Comparison of ENCODE assay signal across 13 mouse cellular contexts in the genomic region with DNA sequence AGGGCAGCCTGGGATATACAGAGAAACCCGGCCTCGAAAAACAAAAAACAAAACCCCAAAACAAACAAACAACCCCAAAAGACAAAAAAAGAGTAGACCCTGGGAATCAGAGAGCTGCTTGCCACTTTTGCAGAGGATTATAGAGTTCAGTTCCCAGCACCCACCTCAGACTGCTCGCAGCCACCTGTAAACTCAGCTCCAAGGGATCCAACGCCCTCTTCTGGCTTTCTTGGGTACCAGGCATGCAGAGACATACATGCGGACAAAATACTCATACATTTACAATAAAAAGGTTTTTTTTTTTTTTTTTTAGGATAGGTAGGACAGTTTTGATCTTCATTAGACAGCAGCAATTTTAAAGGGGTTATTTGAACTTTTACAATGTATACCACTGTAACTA.
"Had no signal": no experiment of that assay in that cellular context is flagged by ENCODE, and none has a peak within 500 bp of the region (broad histone marks: within the 10 kb centered on the region; RNA-seq: fewer than 3 reads in every experiment).

No protein-coding gene starts in this region.

- H3K27me3 ChIP-seq: kidney, embryonic 15.5 days; liver, embryonic 13.5 days; megakaryocyte, embryonic 14.5 days; midbrain, embryonic 12.5 days had no signal

- H3K4me3 ChIP-seq: kidney, embryonic 15.5 days; limb, embryonic 10.5 days; liver, embryonic 13.5 days; megakaryocyte, embryonic 14.5 days; midbrain, embryonic 12.5 days had no signal

- H3K9me3 ChIP-seq: kidney, embryonic 15.5 days; limb, embryonic 10.5 days; liver, embryonic 13.5 days; megakaryocyte, embryonic 14.5 days; midbrain, embryonic 12.5 days had no signal

- H3K27ac ChIP-seq: kidney, embryonic 15.5 days; limb, embryonic 10.5 days; liver, embryonic 13.5 days; midbrain, embryonic 12.5 days had no signal

- ATAC-seq: inflammation-experienced regulatory T-cells, adult 6 months had no signal

- H3K4me2 ChIP-seq: kidney, embryonic 15.5 days; liver, embryonic 13.5 days; midbrain, embryonic 12.5 days had no signal

- H3K9ac ChIP-seq: kidney, embryonic 15.5 days; liver, embryonic 13.5 days; midbrain, embryonic 12.5 days had no signal

- DNase-seq: kidney, adult 2 months; kidney, postnatal 25 days; layer of hippocampus, adult 9-11 months; liver, embryonic 13.5 days; lung, adult 2 months; lung, postnatal 10 days; right cerebral cortex, adult 18-20 months; right cerebral cortex, postnatal 25 days had no signal

- H3K4me1 ChIP-seq: midbrain, embryonic 12.5 days had no signal
